Mouse (Mus musculus) pancreas, adult 10 weeks (tissue): ENCODE measurements around the gene Clpp. TPM values are rescaled to one million over a fixed set of nuclear protein-coding genes. Genes with fewer than 3 reads are reported as not detected.

Experiments used
- polyA plus RNA-seq: library from polyadenylated mRNA; stranded (reverse); fragments of 350-450 nt; fragmentation: Illumina TruSeq; extraction: RNeasy Lipid Tissue Mini Kit (QIAGEN cat#74804); gene quantifications from one replicate; pipeline ENCODE4 v1.2.3, GENCODE M21; 2015; ENCODE audit warnings: low read depth, low replicate concordance; ENCODE audit not compliant: insufficient read depth

Clpp gene
- polyA plus RNA-seq: 19.7 TPM

DNA sequence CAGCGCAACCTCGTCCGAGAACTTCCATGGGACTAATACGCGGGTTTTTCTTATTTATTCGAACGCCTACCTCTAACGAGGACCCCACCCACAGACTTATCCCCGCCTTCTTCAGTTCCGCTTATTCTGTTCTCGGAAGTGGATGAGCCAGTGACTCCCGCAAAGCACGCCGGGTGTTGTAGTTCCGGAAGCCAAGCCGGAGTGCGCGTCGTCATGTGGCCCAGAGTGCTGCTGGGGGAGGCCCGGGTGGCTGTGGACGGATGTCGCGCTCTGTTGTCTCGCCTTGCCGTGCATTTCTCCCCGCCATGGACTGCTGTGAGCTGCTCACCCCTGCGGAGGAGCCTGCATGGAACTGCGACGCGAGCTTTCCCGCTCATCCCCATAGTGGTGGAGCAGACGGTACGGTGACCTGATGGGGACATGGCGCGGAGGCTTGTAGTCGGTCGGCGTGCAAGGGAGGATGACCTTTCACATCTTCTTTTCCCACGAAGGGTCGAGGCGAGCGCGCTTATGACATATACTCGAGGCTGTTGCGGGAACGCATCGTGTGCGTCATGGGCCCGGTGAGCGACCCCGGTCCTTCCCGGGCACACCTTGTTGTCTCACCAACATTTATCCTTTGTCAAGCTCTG, at the start of gene Clpp:
Gene Clpp, plus strand, starts transcription at position 191 of the 632 bp plus-strand sequence.

DNA sequence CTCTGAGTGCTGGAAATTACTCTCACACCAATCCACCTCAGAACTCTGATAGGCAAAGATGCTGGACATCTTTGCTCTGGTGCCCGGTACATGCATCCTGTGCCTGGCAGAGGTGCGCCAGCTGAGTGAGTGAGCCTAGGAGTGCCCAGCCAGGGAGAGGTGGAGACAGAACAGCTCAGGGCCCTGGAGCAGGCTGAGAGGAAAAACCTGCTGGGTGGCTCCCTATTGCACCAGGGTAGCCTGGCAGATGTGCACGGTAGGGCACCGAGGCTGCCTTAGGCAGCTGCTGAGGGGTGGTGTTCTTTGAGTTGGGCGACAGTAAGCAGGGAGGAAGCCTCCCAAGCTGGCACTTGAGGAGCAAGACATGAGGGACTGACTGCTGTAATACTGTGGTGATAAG, 8.1 kb upstream of the Clpp start, which contains the start of gene Acer1:
Gene Acer1, minus strand, starts transcription at position 114 of the 400 bp plus-strand sequence.

DNA sequence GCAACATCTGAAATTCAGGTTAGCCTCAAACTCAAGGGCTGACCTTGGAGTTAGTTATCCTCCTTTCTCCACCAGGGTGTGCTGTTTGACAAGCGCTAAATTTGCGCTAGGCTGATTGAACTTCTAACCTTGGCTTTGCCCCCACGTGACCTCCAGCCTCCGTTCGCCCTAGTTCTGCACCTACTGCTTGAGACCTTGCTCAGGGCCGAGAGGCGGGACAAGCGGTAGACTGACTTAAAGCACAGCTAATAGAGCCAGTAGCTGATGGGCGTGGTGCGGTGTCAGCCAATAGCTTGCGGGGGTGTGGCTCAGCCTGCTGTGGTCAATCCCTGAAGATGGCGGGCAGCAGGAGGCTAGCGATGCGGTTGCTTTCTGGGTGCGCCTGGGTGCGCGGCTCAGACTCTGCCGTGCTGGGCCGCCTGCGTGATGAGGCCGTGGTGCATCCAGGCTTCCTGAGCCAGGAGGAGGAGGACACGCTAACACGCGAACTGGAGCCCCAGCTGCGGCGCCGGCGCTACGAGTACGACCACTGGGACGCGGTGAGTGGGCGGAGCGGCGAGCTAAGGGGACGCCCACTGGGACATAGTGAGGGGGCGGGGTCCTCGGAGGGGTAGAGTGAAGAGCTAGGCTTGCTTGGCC, 7.0 kb downstream of the Clpp start, which contains the start of gene Alkbh7:
Gene Alkbh7, plus strand, starts transcription at position 311 of the 639 bp plus-strand sequence.

DNA sequence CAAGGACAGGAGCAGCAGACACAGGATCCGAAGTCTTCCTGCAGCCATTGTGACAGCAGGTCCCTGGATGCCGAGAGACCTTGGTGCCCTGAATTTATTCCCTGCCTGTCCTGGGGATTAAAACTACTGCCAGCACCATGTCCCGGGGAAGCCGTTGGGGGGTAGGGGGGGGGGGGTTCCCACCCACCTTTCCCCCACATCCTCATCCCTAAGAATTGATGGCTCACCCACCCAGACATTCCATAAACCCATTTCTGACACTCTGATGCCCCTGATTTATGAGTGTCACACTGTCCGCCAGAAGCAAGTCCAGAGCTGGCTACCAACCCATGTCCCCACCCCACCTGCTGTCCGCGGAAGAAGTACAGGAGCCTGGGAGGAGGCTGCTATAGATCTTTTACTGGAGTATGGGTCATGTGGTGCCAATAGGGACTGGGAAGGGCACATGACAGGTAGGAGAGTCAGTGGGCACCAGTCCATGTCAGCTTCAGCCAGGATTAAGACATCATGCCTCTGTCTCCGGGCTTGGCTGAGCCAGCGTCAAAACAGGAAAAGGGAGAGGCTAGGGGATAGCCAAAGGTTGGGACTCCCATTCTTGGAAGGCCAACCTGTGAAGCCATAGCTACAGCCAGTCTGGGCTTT, 10.0 kb downstream of the Clpp start, which contains the start of gene Pspn:
Gene Pspn, minus strand, starts transcription at position 51 of the 642 bp plus-strand sequence.

DNA sequence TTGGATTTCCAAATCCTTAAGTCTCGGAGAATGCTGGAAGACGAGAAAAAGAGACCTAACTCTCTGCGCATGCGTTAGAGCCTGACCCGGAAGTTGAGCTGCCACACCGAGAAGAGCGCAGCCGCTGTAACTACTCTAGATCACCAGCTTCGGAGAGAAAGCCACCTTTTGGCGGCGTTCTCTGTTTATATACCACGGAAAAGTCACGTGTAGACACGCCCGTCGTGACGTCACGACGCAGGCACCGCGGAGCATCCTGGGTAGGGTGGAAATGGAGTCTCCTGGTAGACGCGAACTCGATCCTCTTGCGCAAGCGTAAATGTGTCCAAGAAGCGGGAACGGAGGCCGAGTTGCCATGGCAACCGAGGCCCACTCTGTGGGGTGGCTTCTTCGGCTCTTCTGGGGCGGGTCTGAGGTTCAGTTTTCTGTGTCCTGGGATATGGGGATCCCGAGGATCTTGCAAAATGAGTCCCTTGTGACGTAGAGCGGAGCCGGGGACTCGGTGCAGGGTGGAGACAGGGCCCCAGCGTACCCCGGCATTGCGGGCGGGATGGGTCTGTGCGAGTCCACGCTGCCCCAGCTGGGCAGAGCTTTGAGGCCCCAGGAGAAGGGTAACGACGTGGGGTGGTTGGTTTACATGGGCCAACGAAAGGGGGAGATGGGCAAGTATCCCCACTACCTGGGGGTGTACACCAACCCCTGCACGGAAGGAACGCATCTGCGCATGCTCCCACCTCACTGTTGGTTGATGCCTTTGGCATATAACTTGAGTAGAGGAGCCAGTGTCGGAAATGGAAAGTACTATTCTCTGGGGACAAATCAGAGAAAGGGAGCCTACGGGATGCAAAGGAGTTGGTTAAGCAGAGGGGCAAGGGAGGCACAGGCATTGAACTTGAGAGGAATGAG, 21.4 kb downstream of the Clpp start, which contains the start of the genes Gtf2f1 and Gm17949:
Gene Gtf2f1, minus strand, starts transcription at position 53 of the 906 bp plus-strand sequence.
Gene Gm17949, plus strand, starts transcription at position 234 of the 906 bp plus-strand sequence.

DNA sequence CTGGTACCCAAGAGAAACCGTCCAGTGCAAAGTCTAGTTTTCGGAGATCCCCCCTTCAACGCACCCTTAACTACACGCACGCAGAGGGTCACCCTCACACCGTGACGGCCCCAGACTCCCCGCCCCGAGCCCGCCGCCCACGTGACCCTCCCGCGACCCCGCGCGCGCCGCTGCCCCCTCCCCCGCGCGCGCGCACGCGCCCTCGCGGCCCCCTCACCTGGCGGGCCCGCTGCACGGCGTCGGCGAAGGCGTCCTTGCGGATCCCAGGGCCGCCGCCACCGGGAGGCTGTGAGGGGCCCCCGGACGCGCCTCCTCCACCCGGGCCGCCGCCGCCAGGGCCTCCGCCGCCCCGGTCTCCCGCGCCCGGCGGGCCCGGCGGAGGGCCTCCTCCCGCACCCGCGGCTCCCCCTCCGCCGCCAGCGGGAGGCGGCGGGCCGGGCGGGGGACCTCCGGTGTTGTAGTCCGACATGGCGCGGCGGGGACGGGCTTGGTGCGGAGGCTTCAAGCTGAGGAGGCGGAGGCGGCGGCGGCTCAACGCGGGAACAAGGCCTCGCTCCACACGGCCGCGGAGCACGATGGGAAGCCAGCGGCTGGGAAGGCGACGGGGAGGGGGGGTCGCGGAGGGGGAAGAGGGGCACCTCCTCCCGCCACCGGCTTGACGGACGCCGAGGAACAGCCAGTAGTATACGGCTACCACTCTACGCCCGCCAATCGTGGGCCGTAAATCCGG, 41.0 kb downstream of the Clpp start, which contains the start of gene Khsrp:
Gene Khsrp, minus strand, starts transcription at position 592 of the 730 bp plus-strand sequence.

DNA sequence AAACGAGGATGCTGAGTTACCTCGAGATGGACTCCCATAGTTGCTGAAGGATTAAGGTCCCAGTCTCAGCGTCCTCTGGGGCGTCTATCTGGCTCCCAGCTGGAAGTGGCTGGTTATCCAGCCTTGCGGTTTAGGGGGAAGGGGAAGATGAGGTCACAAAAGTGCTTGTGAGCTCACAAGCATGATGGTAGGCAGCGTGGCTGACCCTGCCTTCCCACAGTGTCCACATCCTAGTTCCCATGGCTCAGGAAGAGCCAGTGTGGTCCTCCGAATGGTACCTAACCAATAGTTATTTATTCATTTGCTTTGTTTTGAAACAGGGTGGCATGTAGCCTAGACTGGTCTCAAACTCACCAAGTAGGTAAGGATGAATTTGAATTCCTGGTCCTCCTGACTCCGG, 51.4 kb downstream of the Clpp start, which contains the start of gene Slc25a41:
Gene Slc25a41, minus strand, starts transcription at position 101 of the 400 bp plus-strand sequence.

Other genes with a start within 250 kb of the Clpp start
- 3.2 TPM for gene Nrtn, start 232.8 kb upstream of the Clpp start, polyA plus RNA-seq
- 13.9 TPM for gene Dus3l, start 225.5 kb upstream of the Clpp start, polyA plus RNA-seq
- gene Prr22, start 220.1 kb upstream of the Clpp start, polyA plus RNA-seq: not detected
- 2.0 TPM for gene Rfx2, start 159.3 kb upstream of the Clpp start, polyA plus RNA-seq
- not detected for gene Acsbg2, start 115.9 kb upstream of the Clpp start, polyA plus RNA-seq
- not detected for gene 1700061G19Rik, start 114.8 kb upstream of the Clpp start, polyA plus RNA-seq
- 6.3 TPM for gene Mllt1, start 54.9 kb upstream of the Clpp start, polyA plus RNA-seq
- gene Acer1, start 8.2 kb upstream of the Clpp start, polyA plus RNA-seq: not detected
- gene Alkbh7, start 7.0 kb downstream of the Clpp start, polyA plus RNA-seq: 10.0 TPM
- gene Pspn, start 9.7 kb downstream of the Clpp start, polyA plus RNA-seq: not detected
- 7.4 TPM for gene Gtf2f1, start 21.0 kb downstream of the Clpp start, polyA plus RNA-seq
- gene Gm17949, start 21.2 kb downstream of the Clpp start, polyA plus RNA-seq: not detected
- 14.1 TPM for gene Khsrp, start 41.2 kb downstream of the Clpp start, polyA plus RNA-seq
- not detected for gene Slc25a41, start 51.3 kb downstream of the Clpp start, polyA plus RNA-seq
- 20.0 TPM for gene Crb3, start 68.8 kb downstream of the Clpp start, polyA plus RNA-seq
- 15.4 TPM for gene Slc25a23, start 69.6 kb downstream of the Clpp start, polyA plus RNA-seq
- gene Dennd1c, start 88.2 kb downstream of the Clpp start, polyA plus RNA-seq: 3.3 TPM
- 1.5 TPM for gene Tubb4a, start 97.5 kb downstream of the Clpp start, polyA plus RNA-seq
- 1.3 TPM for gene Tnfsf9, start 115.0 kb downstream of the Clpp start, polyA plus RNA-seq
- gene Cd70, start 159.5 kb downstream of the Clpp start, polyA plus RNA-seq: not detected
- gene Tnfsf14, start 203.9 kb downstream of the Clpp start, polyA plus RNA-seq: not detected
- gene C3, start 237.8 kb downstream of the Clpp start, polyA plus RNA-seq: 236 TPM